Mouse (Mus musculus) embryo, embryonic 11 days (tissue): ENCODE results near the gene Rbfox1.

Experiments
- DNase-seq: peaks from one replicate; pipeline ENCODE4 v3.0.0-alpha.2; 2015

Rbfox1 gene

GRCm38 (mm10) chr16:5884746-5885689 lies at the start of gene Rbfox1:
TSS of gene Rbfox1 (plus strand) at chr16:5885355.
- peak; percentile 54 for DNase-seq

DNA sequence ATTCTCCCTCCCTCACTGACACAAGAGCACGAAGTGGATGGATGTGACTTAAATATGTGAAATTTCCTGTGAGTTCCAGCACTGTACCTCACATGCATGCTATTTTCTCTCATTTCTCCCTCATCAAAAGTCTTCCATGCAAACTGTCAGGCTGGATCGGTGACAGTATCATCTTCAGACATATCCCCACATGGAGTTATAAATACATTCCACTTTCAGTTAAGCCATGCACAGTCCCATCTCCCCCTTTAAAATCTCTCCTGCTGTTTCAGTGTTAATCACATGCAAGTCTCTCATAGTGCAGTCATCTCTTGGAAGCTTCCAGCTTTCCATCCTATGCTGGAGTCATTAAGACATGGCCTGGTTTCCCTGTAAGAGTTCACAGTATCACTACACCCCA lies 48.4 kb upstream of the Rbfox1 start:
- no peak for DNase-seq

DNA sequence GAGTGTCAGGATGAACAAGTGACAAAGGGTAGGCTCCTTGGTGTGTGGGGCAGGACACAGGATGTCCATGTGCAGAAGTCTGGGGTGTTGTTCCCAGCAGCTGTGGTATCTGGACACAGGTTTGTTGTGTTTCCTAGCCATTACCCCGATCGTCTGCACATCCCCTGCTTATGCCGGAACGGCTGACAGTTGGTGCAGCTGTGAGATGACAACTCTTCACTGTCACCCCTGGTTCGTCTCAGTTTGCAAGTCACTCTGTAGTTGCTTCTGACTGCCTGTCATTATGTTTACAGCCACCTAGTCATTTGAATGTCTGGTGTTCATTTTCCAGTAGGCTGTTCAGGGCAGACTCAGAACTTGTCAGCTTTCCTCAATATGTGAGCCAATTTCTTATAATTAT lies 44.0 kb upstream of the Rbfox1 start:
- no peak for DNase-seq

DNA sequence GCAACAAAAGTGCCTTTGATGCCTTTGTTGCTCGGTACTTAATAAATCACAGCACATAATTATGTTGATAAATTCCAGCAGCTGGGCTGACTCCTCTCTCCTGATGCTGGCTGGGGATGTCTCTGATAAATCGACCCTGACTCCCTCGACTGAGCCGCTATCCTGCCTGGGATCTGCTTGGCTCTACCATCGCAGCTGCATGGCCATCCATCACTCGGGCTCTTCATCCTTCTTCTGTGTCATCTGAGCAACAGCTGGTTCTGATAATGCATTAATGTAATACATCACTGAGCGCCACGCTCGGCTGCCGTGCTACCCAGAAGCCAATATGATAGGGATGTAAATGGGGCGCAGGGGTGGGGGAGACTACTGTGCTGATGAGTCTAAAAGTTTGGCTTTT lies 39.5 kb upstream of the Rbfox1 start:
- DNase-seq = peak; percentile 68

GRCm38 (mm10) chr16:5853055-5853454 lies 32.1 kb upstream of the Rbfox1 start:
- DNase-seq = peak; percentile 10

GRCm38 (mm10) chr16:5864350-5864749 lies 20.8 kb upstream of the Rbfox1 start:
- no peak for DNase-seq

- DNase-seq = no peak
These were observed 18.2 kb upstream of the Rbfox1 start for GRCm38 (mm10) chr16:5866966-5867365.

GRCm38 (mm10) chr16:5870391-5870790 lies 14.8 kb upstream of the Rbfox1 start:
- no peak for DNase-seq

- peak; percentile 91 for DNase-seq
These were observed 3.3 kb upstream of the Rbfox1 start for GRCm38 (mm10) chr16:5881820-5882219.

GRCm38 (mm10) chr16:5885690-5886050 lies 515 bp downstream of the Rbfox1 start:
- peak; percentile 3 for DNase-seq

DNA sequence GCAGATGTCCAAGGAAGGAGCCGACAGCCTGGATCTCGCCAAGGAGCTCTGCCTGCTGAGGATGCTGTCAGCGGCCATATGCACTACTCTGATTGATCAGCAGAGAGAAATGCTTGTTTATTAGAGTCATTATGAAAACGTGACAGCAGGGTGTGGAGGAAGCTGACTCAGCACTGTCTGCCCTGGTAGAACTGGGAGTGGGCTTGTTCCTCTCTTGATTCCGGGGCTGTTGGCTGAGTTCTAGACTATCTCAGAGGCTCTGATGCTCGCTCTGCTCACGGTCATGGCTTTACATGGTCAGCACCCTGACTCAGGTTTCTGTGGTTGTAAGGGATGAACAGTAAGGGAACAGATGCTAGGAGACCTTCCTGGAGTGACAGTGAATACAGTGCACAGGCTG lies 10.4 kb downstream of the Rbfox1 start:
- DNase-seq = no peak

DNA sequence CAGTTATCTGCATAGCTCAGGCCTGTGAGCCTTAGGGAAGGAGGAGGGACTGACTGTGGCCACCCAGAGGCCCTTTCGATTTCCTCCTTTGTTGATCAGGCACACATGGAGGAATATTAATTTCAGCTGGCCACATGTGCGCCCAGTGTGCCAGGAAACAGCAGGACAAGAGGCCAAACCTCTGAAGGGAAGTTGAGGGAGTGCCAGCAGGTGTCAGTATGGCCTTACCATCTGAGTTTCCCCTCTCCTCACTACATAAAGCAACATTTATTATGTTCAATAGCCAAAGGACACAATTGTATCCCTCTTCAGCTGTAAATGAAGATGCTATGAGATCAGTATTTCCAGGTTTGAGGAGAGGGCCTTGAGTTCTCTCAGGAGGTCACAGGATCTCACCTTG lies 13.2 kb downstream of the Rbfox1 start:
- DNase-seq = peak; percentile 11

DNA sequence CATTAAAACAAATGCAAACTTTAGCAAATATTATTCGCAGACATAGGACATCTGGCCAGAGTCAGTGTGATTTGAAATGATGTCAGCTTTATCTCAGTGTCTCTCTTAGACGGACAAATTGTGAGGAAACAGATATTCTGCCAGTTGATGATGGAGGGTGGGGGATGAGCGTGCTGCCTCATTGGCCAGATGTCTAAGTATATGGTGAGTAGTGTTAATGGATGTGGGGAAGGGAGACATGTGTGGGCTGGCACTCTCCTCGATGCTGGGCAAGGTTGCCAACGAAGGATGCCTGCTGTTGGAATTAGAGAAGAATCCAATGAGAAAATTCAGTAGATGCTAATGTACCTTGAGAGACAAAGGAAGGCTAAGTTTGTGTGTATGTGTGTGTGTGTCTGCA lies 25.6 kb downstream of the Rbfox1 start:
- DNase-seq = no peak

DNA sequence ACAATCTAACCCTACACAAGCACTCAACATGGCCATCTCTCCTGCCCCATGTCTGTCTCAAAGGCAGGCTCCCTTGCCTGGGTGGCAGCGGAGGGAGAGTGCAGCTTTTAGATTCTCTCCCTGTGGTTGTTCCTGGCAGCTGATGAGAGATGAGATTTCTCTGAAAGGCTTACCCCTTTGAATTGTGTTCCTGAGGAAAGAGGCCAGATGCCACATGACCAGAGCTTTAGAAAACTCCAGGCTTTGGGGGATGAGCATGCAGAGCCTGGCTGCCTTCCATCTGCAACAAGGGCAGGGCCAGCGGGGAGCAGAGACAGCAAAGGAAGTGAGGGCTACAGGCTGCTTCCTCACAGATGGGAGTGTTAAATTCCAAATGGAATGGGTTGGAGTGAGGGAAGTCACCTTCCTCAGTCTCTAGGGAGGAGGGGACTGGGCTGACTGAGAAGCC lies 26.7 kb downstream of the Rbfox1 start:
- DNase-seq = peak; percentile 25

DNA sequence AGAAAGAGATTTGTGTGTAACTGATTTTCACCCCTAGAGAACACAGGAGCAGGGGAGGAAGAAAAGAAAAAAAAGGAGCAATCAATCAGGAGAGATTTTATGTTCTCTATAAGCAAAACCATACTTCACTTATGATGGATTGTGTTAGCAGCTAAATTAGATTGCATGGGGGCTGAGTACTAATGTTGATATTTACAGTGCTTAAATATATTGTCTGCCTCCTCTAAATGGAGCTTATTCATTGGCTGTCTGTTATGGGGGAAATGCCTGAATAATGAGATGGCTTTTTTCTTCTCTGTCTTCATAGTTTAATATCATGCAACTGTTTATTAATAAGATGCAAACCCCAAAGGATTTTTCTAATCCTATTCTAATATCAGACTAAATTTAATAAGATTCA lies 32.8 kb downstream of the Rbfox1 start:
- DNase-seq = no peak

DNA sequence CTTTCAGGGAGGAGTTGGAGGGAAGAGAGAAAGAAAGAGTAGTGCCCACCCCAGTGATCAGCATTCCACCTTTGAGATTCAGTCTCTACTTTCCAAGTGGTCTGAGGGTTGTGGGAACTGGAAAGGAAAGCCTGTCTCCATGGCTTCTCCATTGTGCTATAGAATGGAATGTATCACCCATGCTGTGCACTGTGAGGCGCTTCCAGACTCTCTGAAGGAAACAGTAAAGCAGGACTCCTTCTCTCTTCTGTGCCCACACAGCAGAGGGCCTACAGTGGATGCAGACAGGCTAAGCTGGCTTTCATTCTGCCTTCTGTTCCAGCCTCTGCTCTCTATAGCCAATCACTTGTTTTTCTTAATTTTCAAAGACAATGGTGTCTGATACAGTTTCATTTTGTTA lies 41.8 kb downstream of the Rbfox1 start:
- no peak for DNase-seq

- DNase-seq = peak; percentile 86
These were observed 46.5 kb downstream of the Rbfox1 start for GRCm38 (mm10) chr16:5931680-5932079.

DNA sequence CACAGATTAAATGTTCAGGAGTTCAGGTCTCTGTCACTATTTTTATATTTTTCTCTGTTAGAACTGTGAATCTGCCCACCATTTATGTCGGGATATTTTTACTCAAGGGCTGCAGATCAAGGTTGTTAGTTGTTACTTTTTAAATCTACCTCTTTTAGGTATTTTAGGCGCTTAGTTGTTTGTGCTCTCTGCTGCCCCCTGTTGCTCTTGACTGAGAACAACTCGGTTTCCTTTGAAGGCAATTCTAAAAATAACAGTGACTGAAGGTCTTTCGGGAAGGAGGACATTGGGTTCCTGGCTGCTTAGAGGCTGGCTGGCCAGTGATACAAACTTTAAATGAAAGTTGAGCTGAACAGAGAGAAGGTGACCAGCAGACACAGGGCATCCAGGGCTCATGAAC lies 54.9 kb downstream of the Rbfox1 start:
- peak; percentile 14 for DNase-seq

DNA sequence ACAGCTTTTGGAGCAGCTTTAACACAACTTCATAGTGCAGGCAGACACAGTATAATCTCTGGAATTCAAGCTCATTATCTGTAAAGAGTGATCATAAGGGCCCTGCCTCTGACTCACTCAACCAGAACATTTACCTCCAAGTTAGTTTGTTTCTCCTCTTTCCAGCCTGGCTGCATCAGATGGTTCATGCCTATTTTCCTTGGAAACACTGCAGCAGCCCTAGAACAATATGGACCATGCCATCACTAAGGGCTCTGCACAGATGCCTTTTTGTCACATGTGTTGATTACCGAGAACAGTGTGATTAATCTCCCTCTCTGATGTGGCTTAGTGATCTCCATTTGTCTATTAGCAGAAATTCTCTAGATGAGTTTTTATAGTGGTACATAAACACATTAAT lies 60.5 kb downstream of the Rbfox1 start:
- DNase-seq = no peak

DNA sequence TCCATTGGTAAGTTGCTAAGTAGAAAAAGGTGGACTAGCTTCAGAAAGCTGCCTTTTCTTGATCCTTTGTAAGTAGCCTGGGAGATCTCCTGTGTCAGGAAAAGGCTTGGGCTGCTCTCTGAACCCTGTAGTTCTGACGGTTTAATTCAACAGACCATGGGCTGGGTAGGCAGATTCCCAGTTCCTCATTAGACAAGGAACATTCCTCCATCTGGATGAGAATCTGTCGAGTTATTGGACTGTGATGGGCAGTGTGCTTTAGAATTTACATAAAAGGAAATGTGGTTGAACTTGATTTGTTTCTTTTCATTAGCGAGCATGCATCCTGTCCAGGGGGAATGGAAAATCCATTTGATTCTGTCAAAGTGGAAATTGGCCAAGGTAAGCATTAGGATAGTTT lies 68.0 kb downstream of the Rbfox1 start:
- no peak for DNase-seq

- no peak for DNase-seq
These were observed 72.3 kb downstream of the Rbfox1 start for GRCm38 (mm10) chr16:5957418-5957817.

DNA sequence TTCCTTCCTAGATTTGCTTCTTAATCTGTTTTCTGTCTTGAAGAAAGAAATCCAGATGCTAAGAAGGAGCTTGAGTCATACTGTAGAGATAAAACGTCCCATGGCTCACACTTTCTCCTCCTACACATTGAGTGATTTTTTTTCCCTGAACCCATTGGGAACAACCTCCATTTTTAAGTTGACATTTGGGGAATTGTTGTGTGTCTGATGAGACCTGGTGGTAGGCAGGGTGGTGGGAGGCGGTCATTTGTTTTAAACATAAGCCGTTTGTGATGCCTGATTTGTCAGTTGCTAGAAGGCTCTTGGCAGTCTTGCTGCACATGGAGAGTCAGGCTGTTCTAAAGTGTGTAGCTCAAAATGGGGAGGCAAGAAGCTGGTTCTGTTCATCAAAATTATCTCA lies 76.6 kb downstream of the Rbfox1 start:
- DNase-seq = no peak

DNA sequence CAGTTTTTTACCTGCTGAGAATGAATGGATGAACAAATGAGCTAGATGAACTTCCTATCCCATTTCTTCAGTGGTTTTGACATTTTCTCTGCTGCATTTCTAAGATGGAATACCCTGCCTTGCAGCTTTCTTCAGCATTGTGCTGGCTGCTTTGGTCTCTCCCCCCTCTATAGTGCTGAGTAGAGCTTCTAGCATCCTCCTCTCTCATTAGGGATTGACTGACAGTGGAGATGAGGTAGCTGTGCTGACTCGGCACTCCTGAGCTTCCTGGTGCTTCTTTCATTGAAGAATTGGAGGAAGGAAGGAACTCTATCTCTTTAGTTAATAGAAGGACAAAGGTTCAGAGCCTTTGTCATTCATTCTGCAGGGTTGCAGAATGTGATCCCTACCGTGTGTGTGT lies 89.0 kb downstream of the Rbfox1 start:
- DNase-seq = no peak

DNA sequence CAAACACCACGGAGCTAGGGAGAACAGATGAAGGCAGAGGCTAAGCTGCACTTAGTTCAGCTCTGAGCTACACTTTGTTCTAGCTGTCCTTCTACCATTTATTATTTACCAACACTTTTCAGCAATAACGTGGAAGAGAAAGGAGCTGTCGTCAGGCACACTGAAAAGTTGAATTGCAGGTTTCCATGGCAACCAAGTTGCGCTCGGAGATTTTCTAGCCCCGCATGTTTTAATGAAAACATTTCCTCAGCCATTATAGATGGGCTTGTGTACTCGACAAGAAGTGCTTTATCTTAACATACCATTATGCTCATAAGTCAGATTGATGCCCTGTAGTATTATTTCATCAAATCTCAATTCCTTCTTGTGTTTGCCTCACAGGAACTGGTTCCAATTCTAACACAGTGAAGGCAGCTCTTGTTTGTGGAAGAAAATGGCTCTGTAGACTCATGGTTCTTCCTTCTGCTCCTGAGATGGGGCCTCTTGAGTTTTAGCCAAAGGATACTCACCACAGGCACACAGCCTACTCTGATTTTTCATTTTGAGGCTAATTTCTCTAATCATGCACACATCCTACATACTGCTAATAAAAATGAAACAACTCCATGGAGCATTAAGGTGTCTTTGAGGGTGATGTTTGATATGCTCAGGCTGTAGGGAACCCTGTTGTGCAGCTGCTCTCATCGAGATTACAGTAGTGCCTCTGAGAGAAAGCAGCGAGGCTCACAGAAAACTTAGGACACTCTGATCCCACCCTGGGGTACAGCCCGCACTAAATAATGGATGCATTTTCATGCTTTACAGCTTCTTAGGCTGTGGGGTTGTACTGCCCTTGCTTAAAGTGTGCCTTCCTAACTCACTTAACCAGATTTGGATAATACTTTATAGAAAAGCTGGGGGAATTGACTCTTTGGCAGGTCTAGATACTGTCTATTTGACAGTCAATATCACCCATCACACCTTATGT lies 107.2 kb downstream of the Rbfox1 start:
- peak; percentile 31 for DNase-seq
